Mouse (Mus musculus): ENCODE measurements around the gene Tsc22d1. TPM values are rescaled to one million over a fixed set of nuclear protein-coding genes. Genes with fewer than 3 reads are reported as not detected.

Gene Tsc22d1
- total RNA-seq, 2 experiments from 2014 or later, result 119 to 144 TPM

GRCm38 (mm10) chr14:76506425-76507205 is 91.9 kb downstream of the Tsc22d1 start:
- peak; percentile 40 for DNase-seq
- intact Hi-C loops (cut with DNase I; ENCODE audit: low total_unique reads), result no loop called here

GRCm38 (mm10) chr14:76507357-76507756 is 92.6 kb downstream of the Tsc22d1 start:
- intact Hi-C loops (cut with DNase I; ENCODE audit: low total_unique reads), result no loop called here

GRCm38 (mm10) chr14:76507804-76508500 is 93.2 kb downstream of the Tsc22d1 start:
- intact Hi-C loops (cut with DNase I; ENCODE audit: low total_unique reads), result no loop called here
- DNase-seq, result no peak

More at GRCm38 (mm10) chr14:76507357-76507756, 92.6 kb downstream of the Tsc22d1 start:
- no peak for DNase-seq

GRCm38 (mm10) chr14:76508701-76509100 is 93.9 kb downstream of the Tsc22d1 start:
- DNase-seq, result no peak
- intact Hi-C loops (cut with DNase I; ENCODE audit: low total_unique reads), result no loop called here

- intact Hi-C loops (cut with DNase I; ENCODE audit: low total_unique reads), result no loop called here
- no peak for DNase-seq
Measured at GRCm38 (mm10) chr14:76511971-76512370, 97.2 kb downstream of the Tsc22d1 start.

- intact Hi-C loops (cut with DNase I; ENCODE audit: low total_unique reads), result no loop called here
- DNase-seq, result no peak
Measured at GRCm38 (mm10) chr14:76513395-76514049, 98.8 kb downstream of the Tsc22d1 start.

GRCm38 (mm10) chr14:76514050-76514585 is 99.4 kb downstream of the Tsc22d1 start:
- DNase-seq, result no peak
- intact Hi-C loops (cut with DNase I; ENCODE audit: low total_unique reads), result no loop called here

GRCm38 (mm10) chr14:76515620-76516019 is 100.9 kb downstream of the Tsc22d1 start:
- no peak for DNase-seq
- intact Hi-C loops (cut with DNase I; ENCODE audit: low total_unique reads), result no loop called here

- intact Hi-C loops (cut with DNase I; ENCODE audit: low total_unique reads), result no loop called here
- no peak for DNase-seq
Measured at GRCm38 (mm10) chr14:76518217-76518616, 103.5 kb downstream of the Tsc22d1 start.

- DNase-seq, result no peak
- intact Hi-C loops (cut with DNase I; ENCODE audit: low total_unique reads), result no loop called here
Measured at GRCm38 (mm10) chr14:76520606-76521005, 105.8 kb downstream of the Tsc22d1 start.

GRCm38 (mm10) chr14:76521308-76521707 is 106.5 kb downstream of the Tsc22d1 start:
- intact Hi-C loops (cut with DNase I; ENCODE audit: low total_unique reads), result no loop called here
- DNase-seq, result no peak

- intact Hi-C loops (cut with DNase I; ENCODE audit: low total_unique reads), result no loop called here
- no peak for DNase-seq
Measured at GRCm38 (mm10) chr14:76523344-76523743, 108.6 kb downstream of the Tsc22d1 start.

GRCm38 (mm10) chr14:76526467-76526866 is 111.7 kb downstream of the Tsc22d1 start:
- peak; percentile 55 for DNase-seq
- intact Hi-C loops (cut with DNase I; ENCODE audit: low total_unique reads), result no loop called here

GRCm38 (mm10) chr14:76527030-76527719 is 112.4 kb downstream of the Tsc22d1 start:
- intact Hi-C loops (cut with DNase I; ENCODE audit: low total_unique reads), result no loop called here
- DNase-seq, result peak; percentile 44

GRCm38 (mm10) chr14:76527758-76528313 is 113.1 kb downstream of the Tsc22d1 start:
- no peak for DNase-seq
- intact Hi-C loops (cut with DNase I; ENCODE audit: low total_unique reads), result no loop called here

GRCm38 (mm10) chr14:76528641-76529040 is 113.9 kb downstream of the Tsc22d1 start:
- intact Hi-C loops (cut with DNase I; ENCODE audit: low total_unique reads), result no loop called here
- no peak for DNase-seq

- intact Hi-C loops (cut with DNase I; ENCODE audit: low total_unique reads), result no loop called here
- DNase-seq, result no peak
Measured at GRCm38 (mm10) chr14:76531027-76531660, 116.4 kb downstream of the Tsc22d1 start.

- intact Hi-C loops (cut with DNase I; ENCODE audit: low total_unique reads), result no loop called here
- DNase-seq, result peak; percentile 25
Measured at GRCm38 (mm10) chr14:76532257-76533169, 117.8 kb downstream of the Tsc22d1 start.
